Mouse (Mus musculus) gastrocnemius, postnatal 36 days (tissue): ENCODE results near the gene Hsd11b1. TPM values are rescaled to one million over a fixed set of nuclear protein-coding genes. Genes with fewer than 3 reads are reported as not detected.

Source experiments
- DNase-seq, 2 experiments: peaks; one replicate each; pipeline ENCODE4 v3.0.0; 2022
- intact Hi-C: fragments of 180-260 bp; cut with DNase I; formaldehyde crosslinking; loops from one replicate; pipeline ENCODE4 v1.15.1; 2025
- total RNA-seq, 2 experiments: library from RNA; stranded (reverse); gene quantifications; 2 replicates each; pipeline ENCODE4 v1.2.3; 2021

Gene Hsd11b1
- total RNA-seq, 2 experiments from 2014 or later = 6.0 to 7.5 TPM

GRCm38 (mm10) chr1:193252616-193253015, 11.3 kb downstream of the Hsd11b1 start:
- no peak for DNase-seq
- intact Hi-C loops = no loop called here

GRCm38 (mm10) chr1:193251386-193251785, 12.5 kb downstream of the Hsd11b1 start:
- no peak for DNase-seq
- intact Hi-C loops = no loop called here

GRCm38 (mm10) chr1:193250026-193250425, 13.8 kb downstream of the Hsd11b1 start:
- intact Hi-C loops = no loop called here

GRCm38 (mm10) chr1:193244235-193244634, 19.6 kb downstream of the Hsd11b1 start:
- intact Hi-C loops = no loop called here
- no peak for DNase-seq

More at GRCm38 (mm10) chr1:193250026-193250425, 13.8 kb downstream of the Hsd11b1 start:
- DNase-seq = no peak

- DNase-seq = no peak
- intact Hi-C loops = no loop called here
These were observed 20.2 kb downstream of the Hsd11b1 start for GRCm38 (mm10) chr1:193243571-193244193.

GRCm38 (mm10) chr1:193242863-193243262, 21.0 kb downstream of the Hsd11b1 start:
- intact Hi-C loops = no loop called here
- peak in 1 of 2 experiments; percentile 26 for DNase-seq

DNA sequence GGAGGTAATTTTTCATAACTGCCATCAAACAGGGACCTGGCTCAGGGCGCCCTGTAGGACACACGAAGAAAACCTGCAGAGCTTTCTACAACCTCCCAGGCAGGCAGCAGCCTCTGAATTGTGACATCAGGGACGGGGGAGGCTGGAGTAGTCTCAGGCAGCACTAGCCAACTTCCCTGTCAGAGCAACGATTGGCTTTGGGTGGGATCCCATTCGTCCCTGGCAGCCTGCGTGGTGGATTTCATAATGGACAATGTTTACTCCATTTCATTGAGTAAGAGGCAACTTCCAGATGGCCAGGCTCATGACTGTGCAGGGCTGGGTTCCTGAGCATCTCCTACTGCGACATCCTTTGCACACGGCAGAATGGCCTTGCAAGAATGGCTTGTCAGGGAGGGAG, 21.6 kb downstream of the Hsd11b1 start:
- DNase-seq = peak; percentile 86
- intact Hi-C loops = no loop called here

DNA sequence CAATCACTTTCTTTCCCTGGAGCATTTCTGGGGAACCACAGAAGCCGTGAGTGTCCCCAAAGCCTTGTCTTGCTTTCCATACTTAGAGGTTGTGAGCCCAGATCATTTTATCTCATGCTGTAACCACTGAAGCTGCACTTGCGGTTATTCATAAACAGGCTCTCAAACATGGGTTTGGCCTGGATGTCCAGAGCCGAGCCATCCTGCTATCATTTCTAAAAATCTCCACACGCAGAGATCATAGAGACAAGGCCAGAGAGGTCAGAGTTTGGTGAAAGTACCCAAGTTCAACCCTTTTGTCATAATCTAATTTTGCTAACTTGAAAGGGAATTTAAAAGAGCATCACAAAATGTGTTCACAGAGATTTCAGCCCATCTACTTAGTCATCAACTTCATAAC, 22.4 kb downstream of the Hsd11b1 start:
- no peak for DNase-seq
- intact Hi-C loops = no loop called here

DNA sequence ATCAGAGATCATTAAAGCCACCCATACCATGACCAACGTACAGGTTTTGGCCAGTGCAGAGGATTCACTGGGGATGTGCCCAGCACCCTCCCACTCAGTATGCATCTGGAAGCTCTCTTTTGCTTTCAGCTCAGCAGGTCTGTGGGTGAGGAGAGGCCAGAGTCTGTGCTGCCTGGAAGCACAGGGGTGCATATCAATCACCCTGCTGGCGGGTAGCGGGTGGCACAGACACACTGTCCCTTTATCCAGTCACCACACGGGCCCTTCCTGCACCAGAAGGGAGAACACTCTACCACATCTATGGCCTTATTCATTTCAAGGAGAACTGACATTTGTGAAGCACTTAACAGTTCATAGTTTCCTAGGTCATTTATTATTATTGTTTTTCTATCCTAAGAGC, 25.4 kb downstream of the Hsd11b1 start:
- intact Hi-C loops = no loop called here
- no peak for DNase-seq

DNA sequence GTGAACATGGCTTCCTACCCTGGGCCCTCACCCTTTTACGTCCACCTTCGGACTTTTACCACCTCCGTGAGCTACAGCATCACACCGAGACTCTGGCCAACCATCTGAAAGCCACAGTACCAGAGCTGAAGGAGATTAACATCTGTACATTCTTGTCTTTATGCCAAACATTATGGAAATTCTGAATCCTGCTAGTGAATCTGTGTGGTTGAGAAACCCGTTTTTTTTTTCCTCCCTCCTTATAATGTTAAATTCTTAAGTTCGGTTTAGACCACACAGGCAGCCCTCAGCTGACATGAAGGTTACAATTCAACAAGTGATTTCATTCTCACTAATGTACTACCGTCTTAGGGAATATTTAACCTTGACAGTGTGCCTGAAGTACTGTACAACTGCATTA, 28.9 kb downstream of the Hsd11b1 start:
- no peak for DNase-seq
- intact Hi-C loops = no loop called here

DNA sequence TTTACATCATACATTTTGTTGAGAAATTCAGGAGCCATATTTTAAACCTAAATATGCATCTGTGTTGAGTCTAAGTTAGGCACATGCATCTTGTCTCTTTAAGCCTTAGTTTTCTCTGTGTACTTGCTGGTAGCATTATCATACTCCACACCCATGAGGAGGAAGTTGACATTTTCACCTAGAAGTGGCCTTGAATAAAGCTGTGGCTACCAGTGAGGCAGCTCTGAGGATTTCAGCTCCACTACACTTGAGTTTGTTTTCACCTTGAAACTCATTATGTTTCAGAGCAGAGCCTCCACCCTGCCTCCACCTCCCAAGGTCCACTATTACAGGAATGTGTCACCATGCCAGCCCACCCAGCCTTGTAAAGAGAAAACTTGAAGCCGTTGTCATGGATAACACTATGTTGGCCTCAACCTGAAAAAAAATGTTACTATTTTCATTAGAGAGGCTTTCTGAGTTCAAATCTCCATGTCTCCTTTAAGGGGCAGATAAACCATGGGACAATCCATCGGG, 29.7 kb downstream of the Hsd11b1 start:
- intact Hi-C loops = no loop called here
- DNase-seq = no peak

GRCm38 (mm10) chr1:193232732-193233131, 31.1 kb downstream of the Hsd11b1 start:
- intact Hi-C loops = no loop called here
- no peak for DNase-seq

DNA sequence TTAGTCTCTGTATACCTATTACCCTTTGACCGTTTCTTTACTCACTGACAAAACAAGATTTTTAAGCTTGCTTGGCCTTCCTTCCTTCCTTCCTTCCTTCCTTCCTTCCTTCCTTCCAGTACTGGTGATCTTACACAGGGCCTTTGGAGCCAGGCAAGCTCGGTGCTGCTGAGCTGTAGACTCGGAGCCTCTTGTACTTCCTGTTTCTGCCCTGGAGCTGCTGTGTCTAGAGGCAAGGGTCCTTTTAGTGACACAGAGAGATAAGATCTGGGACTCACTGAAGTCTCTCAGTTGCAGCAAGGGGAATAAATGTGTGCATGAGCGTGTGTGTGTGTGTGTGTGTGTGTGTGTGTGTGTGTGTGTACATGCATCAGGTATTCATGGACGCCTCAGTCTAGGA, 32.9 kb downstream of the Hsd11b1 start:
- DNase-seq = no peak
- intact Hi-C loops = no loop called here

DNA sequence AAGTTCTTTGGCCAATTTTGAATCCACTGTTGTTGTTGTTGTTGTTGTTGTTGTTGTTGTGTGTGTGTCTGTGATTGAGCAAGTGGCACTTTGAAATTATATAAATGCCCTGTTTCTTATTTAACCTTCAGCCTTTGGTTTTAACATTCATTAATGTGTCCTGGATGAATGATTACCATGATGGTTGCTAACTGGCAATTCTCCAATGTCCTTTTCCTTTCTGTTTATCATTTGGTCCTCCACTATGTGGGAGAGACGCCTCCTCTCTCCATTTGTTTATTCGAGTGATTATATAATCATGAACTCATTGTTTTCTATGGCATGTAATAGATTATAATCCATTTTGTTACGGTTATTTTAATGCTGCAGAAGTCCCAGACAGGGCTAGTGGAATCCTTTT, 33.3 kb downstream of the Hsd11b1 start:
- intact Hi-C loops = no loop called here
- no peak for DNase-seq

GRCm38 (mm10) chr1:193229570-193229969, 34.3 kb downstream of the Hsd11b1 start:
- intact Hi-C loops = no loop called here
- no peak for DNase-seq

GRCm38 (mm10) chr1:193227537-193227936, 36.3 kb downstream of the Hsd11b1 start:
- DNase-seq = no peak
- intact Hi-C loops = no loop called here

GRCm38 (mm10) chr1:193226724-193227522, 37.0 kb downstream of the Hsd11b1 start:
- no peak for DNase-seq
- intact Hi-C loops = no loop called here

DNA sequence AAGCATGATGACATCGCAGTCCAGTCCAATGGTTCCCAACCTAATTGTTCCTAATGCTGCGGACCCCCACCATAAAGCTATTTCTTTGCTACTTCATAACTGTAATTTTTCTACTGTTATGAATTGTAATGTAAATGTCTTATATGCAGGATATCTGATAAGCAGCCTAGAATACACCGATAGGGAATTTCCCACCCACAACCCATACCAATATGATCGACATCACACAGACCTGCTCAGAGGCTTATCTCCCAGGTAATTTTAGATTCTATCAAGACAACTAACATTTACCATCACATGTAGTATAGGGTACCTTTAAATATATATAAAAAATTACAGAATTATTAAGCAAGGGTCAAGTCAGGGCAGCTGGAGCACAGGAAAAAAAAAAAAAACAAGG, 37.8 kb downstream of the Hsd11b1 start:
- intact Hi-C loops = no loop called here
- DNase-seq = no peak

DNA sequence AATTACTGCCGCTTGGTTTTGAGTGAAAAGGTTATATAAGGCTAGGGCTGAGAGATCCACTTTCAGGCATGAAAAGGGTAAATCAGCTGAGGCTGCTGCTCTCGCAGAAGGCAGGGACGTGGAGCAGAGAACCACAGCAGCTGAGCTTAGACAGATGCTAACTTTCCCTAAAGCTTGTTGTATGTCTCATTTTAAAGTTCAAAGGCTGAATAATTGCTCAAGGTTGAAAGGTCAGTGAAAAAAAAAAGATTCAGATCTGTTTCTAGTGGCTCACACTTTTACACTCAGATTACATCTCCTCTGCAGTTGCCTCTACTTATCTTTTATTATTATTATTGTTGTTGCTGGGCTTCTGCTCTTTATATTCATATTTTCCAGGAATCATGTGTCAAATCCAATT, 38.3 kb downstream of the Hsd11b1 start:
- DNase-seq = no peak
- intact Hi-C loops = no loop called here

DNA sequence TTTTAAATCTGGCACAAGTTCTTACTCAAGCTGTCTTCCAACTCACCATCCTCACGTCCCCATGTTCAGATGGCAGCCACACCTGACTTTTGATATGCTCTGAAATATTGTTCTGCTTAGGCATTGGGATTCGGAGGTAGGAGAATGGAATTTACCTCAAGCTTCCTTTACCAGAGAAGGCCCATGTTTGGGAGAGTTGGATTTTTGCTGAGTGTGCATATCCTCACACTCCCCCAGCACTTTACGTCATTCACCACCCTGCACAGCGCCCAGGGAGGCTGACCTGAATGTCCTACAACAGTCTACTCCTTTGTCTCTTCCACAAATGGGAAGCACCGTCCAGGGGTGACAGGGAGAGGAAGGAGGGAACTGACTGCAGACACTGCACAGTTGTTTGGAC, 43.5 kb downstream of the Hsd11b1 start:
- intact Hi-C loops = no loop called here
- no peak for DNase-seq

DNA sequence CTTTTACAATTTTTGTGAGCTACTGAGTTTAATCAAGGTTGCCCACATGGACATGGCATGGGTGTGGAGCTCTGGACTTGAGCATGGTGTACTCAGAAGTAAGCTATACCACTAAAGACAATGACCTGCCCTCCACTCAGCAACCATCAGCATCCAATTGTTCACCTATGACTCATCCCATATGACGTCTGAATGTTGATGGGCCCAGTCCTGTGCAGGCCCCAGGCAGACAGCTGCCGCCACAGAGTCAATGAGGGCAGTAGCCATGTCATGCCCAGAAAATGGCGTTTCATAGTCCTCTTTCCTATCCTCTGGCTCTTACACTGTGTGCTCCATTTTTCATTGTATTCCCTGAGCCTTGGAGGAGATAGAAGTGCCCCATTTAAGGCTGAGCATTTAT, 47.9 kb downstream of the Hsd11b1 start:
- no peak for DNase-seq
- intact Hi-C loops = loop anchor here (5.0 kb wide), 1 partner anchor 151 kb away; no protein-coding TSS in a partner anchor

DNA sequence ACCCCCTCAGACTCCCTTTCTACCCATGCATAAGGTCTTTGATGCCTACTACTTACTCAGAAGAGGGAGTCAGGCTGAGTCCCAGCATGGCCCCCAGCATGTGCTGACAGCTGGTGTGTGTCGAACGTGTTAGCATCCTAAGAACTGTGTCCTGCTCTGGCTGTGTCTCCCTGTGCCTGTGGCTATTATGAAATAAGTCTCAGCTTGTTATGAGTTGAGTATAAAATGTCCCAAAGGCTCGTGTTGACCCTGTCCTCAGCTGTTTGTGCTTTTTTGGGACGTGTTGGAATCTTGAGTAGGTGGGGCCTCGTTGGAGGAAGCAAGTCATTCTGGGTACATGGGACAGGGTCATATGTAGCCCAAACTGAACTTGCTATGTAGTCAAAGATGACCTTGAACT, 49.8 kb downstream of the Hsd11b1 start:
- intact Hi-C loops = no loop called here
- DNase-seq = no peak
